Mouse (Mus musculus): Measurements from ENCODE around the gene Cidec.

- TF ChIP-seq CTCF (IDR thresholded peaks at IDR 0.05; ENCODE audit: control insufficient read depth, insufficient read depth, insufficient read length) (no peak), MAX (IDR thresholded peaks at IDR 0.05) (no peak), USF1 (IDR thresholded peaks at IDR 0.05; ENCODE audit: low read depth) (no peak)
Measured at GRCm38 (mm10) chr6:113440686-113441085, 5.1 kb upstream of the Cidec start.
